Mouse (Mus musculus) forebrain, embryonic 12.5 days (tissue): ENCODE measurements at regions not wholly inside any gene's neighbourhood (a gene's known extent, or its start where the extent isn't known, plus 50 kb on each side); places are given as distances from the start of the nearest gene placed in this dataset.

Experiments used
- ATAC-seq: fragments of 200-750 bp; cut with Nextera tagmentation; 2 replicates; pipeline ENCODE4 v1.8.0; 2017; ENCODE audit warnings: moderate TSS enrichment; ENCODE audit not compliant: low FRiP score
- H3K27ac ChIP-seq: fragments of 300-500 bp; sonication (generic); 2 replicates; pipeline ENCODE4 v1.5.1; 2016; ENCODE audit warnings: mild to moderate bottlenecking
- H3K27me3 ChIP-seq: fragments of 300-500 bp; sonication (generic); 2 replicates; pipeline ENCODE4 v1.6.1; 2016; ENCODE audit warnings: mild to moderate bottlenecking
- H3K36me3 ChIP-seq: fragments of 300-500 bp; sonication (generic); replicated peaks from 2 replicates; pipeline ENCODE4 v1.6.1; 2016; ENCODE audit warnings: mild to moderate bottlenecking
- H3K4me1 ChIP-seq: fragments of 300-500 bp; sonication (generic); 2 replicates; pipeline ENCODE4 v1.6.1; 2016
- H3K4me2 ChIP-seq: fragments of 300-500 bp; sonication (generic); 2 replicates; pipeline ENCODE4 v1.6.1; 2016; ENCODE audit warnings: mild to moderate bottlenecking, moderate library complexity
- H3K4me3 ChIP-seq: fragments of 300-500 bp; sonication (generic); replicated peaks from 2 replicates; pipeline ENCODE4 v1.5.1; 2016; ENCODE audit warnings: mild to moderate bottlenecking
- H3K9ac ChIP-seq: fragments of 300-500 bp; sonication (generic); 2 replicates; pipeline ENCODE4 v1.6.1; 2016; ENCODE audit warnings: mild to moderate bottlenecking
- H3K9me3 ChIP-seq: fragments of 300-500 bp; sonication (generic); 2 replicates; pipeline ENCODE4 v1.6.1; 2016
- WGBS: fragments of 180-500 bp; shearing (Covaris S2); methylation state at CpG from one replicate; pipeline ENCODE4 v1.1.7; 2016; 5-methylcytosine and 5-hydroxymethylcytosine counted together

DNA sequence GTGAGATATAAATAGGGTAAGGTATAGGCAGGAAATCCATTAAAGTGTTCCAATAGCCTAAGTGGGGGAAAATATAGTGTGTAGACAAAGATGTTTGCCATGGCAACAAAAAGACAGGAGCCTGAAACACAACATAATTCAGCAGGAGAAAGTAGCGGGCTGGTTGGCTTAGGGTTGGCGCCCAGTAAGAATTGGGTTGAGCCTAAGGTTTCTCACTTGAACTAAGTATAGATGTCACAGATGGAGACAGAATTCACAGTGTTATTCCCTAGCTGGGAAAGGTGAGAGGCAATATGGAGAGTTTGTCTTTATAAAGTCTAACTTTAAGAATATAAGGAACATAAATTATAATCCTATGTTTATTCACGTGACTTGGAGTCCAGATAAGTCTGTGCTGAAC is 64.8 kb upstream of the Ogfrl1 start:
- Histone ChIP-seq H3K27me3 (no peaks in the 10 kb centered on the region), H3K4me2 (no peak overlapping the region), H3K9me3 (no peaks in the 10 kb centered on the region), H3K27ac (no peak overlapping the region), H3K4me3 (no peak overlapping the region), H3K36me3 (no peaks in the 10 kb centered on the region), H3K4me1 (no peaks in the 10 kb centered on the region), H3K9ac (no peak overlapping the region)
- 93% methylated on average over 3 of the region's 3 CpGs for WGBS
- no peak for ATAC-seq

DNA sequence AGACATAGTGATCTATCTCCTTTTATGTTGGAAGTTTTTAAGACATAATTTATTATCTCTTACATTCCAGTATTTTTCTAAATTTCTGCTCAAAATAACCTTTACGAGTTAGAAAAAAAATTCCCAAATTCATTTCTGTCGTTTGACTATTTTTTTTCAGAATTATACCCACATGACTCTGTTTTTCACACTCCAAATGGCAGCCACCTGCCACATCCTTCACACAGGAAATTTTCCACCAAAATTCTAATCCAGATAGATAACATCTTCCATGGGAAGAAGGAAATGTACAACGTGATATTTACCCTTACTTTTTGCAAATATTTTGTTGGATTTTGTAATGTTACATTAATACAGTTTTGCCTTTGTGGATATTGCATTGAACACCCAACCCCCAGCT is 66.5 kb upstream of the Ogfrl1 start:
- H3K4me2 ChIP-seq: no peak overlapping the region
- H3K4me1 ChIP-seq: no peaks in the 10 kb centered on the region
- no peak overlapping the region for H3K27ac ChIP-seq
- no peak for ATAC-seq
- H3K4me3 ChIP-seq: no peak overlapping the region
- H3K9me3 ChIP-seq: no peaks in the 10 kb centered on the region
- H3K36me3 ChIP-seq: no peaks in the 10 kb centered on the region
- 74% methylated on average over 3 of the region's 3 CpGs for WGBS
- H3K9ac ChIP-seq: no peak overlapping the region
- H3K27me3 ChIP-seq: no peaks in the 10 kb centered on the region

DNA sequence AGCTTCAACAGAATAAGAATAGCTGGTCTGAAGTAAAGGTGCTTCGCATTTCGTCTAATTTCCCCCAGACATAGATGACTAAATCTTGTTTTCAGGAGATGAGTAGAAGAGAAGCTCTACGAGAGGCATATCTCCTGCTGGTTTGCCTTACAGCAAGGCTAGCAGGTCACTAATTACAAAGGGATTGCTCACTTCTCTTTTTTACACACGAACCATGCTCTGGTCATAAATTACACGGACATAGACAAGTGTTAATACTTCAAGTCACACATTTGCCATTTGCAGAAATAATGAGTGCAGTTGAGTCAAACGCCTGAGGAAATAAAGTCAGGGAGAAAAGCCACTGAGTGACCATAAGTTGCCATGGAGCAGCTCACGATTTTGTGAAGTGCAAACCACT is 68.8 kb upstream of the Ogfrl1 start:
- Histone ChIP-seq H3K4me3 (no peak overlapping the region), H3K9me3 (no peaks in the 10 kb centered on the region), H3K27me3 (no peaks in the 10 kb centered on the region), H3K4me1 (no peaks in the 10 kb centered on the region), H3K9ac (no peak overlapping the region), H3K27ac (no peak overlapping the region), H3K36me3 (no peaks in the 10 kb centered on the region), H3K4me2 (no peak overlapping the region)
- WGBS: 80% methylated on average over 7 of the region's 7 CpGs
- ATAC-seq: no peak

DNA sequence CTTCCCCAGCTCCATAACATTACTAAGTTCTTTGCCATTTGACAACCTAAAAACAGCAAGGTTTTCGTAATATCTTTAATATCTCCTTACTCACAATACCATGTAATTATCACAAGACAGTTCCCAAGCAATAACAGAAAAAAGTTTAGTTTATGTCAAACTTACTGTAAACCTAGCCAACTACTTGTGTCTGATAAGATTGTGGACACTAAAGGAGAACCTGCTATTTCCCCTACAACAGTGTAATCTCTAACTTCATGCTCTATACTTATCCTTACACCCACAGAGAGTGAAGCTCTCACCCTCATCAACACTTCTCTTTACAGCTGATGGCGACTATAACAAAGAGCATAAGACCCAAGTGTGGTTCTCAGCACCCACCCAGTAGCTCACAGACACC is 69.8 kb upstream of the Ogfrl1 start:
- Histone ChIP-seq H3K9me3 (no peaks in the 10 kb centered on the region), H3K27ac (no peak overlapping the region), H3K4me3 (no peak overlapping the region), H3K9ac (no peak overlapping the region), H3K4me2 (no peak overlapping the region), H3K36me3 (no peaks in the 10 kb centered on the region), H3K4me1 (no peaks in the 10 kb centered on the region), H3K27me3 (no peaks in the 10 kb centered on the region)
- ATAC-seq: no peak
- 88% methylated on average over 2 of the region's 2 CpGs for WGBS

DNA sequence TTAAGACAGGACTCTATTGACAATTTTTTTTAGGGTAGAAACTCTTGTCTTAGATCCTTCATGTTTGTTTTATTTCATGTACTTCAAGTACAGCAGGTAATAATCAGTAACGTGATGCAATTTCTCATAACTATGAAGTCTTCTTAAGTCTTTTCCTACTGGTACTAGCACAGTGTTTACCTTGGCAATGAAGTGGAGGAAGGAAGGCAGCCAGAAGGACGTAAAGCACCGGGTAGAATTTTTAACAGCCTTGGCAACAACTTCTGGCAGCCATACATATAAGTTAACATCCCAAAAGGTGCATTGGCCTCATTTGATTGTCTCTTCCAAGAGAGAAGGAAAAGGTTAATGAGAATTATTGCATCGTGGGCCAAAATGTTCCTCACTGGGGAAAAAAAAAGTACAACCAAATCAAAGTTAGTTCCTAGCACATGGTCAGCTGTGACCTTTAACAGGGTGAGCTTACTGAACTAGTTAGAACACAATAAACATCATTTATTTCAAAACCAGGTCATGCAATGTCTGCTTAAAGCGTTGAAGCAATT is 83.3 kb upstream of the Ogfrl1 start:
- no peak overlapping the region for H3K27ac ChIP-seq
- H3K9me3 ChIP-seq: no peaks in the 10 kb centered on the region
- H3K4me2 ChIP-seq: no peak overlapping the region
- no peaks in the 10 kb centered on the region for H3K4me1 ChIP-seq
- no peak overlapping the region for H3K9ac ChIP-seq
- no peaks in the 10 kb centered on the region for H3K27me3 ChIP-seq
- no peak overlapping the region for H3K4me3 ChIP-seq
- WGBS: 86% methylated on average over 5 of the region's 5 CpGs
- ATAC-seq: no peak
- H3K36me3 ChIP-seq: no peaks in the 10 kb centered on the region

DNA sequence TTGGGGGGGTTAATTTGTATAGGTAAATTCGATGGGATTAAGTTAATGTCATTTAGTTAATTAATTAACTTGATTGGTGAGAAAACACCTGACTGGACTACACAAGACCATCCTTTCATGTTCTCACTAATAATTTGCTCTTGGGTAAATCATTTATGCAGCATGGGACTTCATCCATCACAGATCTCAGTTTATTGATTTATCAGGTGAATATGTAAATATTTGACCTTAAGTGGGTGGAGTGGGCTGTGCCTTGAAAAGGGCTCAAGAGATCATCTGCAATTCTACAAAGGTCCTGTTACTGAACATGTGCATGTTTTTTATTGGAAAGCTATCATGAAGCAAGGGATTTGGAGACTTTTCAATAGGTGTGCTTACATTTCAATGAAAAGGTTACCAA is 87.0 kb upstream of the Ogfrl1 start:
- WGBS: 54% methylated on average over 1 of the region's 1 CpGs
- Histone ChIP-seq H3K27ac (no peak overlapping the region), H3K4me2 (no peak overlapping the region), H3K27me3 (no peaks in the 10 kb centered on the region), H3K36me3 (no peaks in the 10 kb centered on the region), H3K4me1 (no peaks in the 10 kb centered on the region), H3K4me3 (no peak overlapping the region), H3K9me3 (no peaks in the 10 kb centered on the region), H3K9ac (no peak overlapping the region)
- no peak for ATAC-seq

DNA sequence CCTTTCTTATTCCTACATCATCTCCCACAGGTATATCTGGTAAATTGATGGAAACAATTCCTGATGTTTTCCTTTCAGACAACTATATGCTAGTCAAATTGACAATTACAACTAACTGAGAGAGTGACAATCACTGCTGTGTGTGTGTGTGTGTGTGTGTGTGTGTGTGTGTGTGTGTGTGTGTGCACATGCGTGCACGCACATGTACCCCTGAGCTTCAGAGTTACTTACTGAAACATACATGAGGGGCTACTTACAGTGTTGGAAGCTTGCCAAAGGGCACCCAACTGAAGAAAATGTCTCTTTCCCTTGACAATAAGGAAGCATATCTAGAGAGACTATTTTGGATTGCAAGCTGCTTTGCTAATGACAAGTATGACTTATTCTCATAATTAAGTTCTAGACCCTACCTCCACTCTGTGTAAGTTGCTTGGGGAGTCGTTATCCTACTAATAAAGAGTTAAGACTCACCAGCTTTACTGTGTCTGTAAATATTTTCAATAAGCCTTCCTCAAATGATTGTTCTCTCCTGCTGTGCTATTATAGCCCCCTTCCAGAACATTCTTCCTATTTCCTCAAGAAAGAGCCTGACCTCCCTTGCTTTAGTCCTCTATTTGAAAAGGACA is 87.7 kb upstream of the Ogfrl1 start:
- Histone ChIP-seq H3K4me2 (no peak overlapping the region), H3K4me1 (no peaks in the 10 kb centered on the region), H3K9ac (no peak overlapping the region), H3K27ac (no peak overlapping the region), H3K4me3 (no peak overlapping the region), H3K36me3 (no peaks in the 10 kb centered on the region), H3K27me3 (no peaks in the 10 kb centered on the region), H3K9me3 (no peaks in the 10 kb centered on the region)
- ATAC-seq: no peak
- WGBS: 78% methylated on average over 3 of the region's 3 CpGs

DNA sequence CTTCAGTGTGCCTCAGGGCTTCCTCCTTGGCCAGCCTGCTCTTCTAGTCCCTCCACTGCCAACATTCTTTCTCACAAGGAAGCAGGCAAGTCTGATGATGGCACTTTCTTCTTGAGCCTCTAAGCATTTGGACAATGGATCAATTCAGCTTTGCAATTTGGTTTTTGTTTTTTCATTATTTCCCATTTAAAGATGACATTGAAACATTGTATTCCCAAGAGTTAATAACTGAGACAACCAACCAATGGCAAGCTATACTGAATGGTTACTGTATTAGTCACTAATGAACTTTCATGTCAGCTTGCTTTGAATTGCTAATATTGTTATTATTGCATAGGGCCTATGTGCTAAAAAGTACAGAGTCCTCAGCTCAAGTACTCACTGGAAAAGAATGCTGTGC is 89.5 kb upstream of the Ogfrl1 start:
- H3K4me1 ChIP-seq: 0 out of 2 replicates have a peak, but pooled peaks cover 3% of the 10 kb centered on the region
- no peak overlapping the region for H3K9ac ChIP-seq
- no peak for ATAC-seq
- no peaks in the 10 kb centered on the region for H3K9me3 ChIP-seq
- H3K4me3 ChIP-seq: no peak overlapping the region
- no peaks in the 10 kb centered on the region for H3K27me3 ChIP-seq
- H3K27ac ChIP-seq: no peak overlapping the region
- no peak overlapping the region for H3K4me2 ChIP-seq
- H3K36me3 ChIP-seq: no peaks in the 10 kb centered on the region

DNA sequence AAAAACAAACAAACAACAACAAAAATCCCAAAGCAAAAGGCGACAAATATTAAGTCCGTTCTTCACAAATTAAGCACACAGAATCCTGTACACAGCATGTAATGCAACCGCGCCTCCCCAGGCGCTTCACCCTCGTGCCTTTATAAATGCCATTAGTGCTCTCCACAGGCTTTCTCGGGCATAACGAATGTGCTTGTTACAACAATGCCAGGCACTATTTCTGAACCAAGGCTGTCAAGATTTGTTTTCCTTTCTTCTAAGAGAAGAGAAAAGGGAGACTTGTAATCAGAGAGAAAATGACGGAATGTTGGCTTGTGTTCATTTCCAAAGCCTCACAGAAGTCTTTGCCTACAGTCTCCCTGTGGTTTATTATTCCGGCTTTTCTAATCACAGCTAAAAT is 93.1 kb upstream of the Ogfrl1 start:
- H3K27ac ChIP-seq: no peak overlapping the region
- H3K9me3 ChIP-seq: no peaks in the 10 kb centered on the region; the same call in 1 of the 2 replicates
- ATAC-seq: peak; percentile 60; the same call in 1 of the 2 replicates
- no peak overlapping the region for H3K9ac ChIP-seq
- 31% methylated on average over 10 of the region's 10 CpGs for WGBS
- 0 out of 2 replicates have a peak, but pooled peaks cover 3% of the 10 kb centered on the region for H3K4me1 ChIP-seq
- no peaks in the 10 kb centered on the region for H3K36me3 ChIP-seq
- no peak overlapping the region for H3K4me3 ChIP-seq
- H3K27me3 ChIP-seq: no peaks in the 10 kb centered on the region
- peak overlapping the region; percentile 9; the same call in 1 of the 2 replicates for H3K4me2 ChIP-seq

DNA sequence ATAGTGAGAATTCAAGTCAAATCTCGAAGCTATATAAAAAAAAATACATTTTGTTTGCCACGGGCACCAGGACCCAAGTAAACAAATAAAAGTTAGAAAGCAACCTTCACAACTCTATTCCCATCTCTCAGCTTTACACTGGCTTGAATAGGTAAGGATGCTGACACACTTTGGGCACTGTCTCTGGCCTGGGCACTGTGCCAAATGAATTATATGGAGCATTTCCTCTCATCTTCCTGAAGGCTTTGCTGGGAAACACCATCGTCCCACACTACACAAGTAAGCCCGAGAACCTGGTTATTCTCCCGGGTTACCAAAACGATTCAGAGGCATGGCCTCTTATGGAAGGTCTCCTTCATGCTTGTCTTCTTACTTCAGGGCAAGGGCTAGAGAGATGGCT is 93.5 kb upstream of the Ogfrl1 start:
- no peaks in the 10 kb centered on the region; the same call in 1 of the 2 replicates for H3K9me3 ChIP-seq
- no peak for ATAC-seq
- no peak overlapping the region for H3K9ac ChIP-seq
- H3K27me3 ChIP-seq: no peaks in the 10 kb centered on the region
- H3K36me3 ChIP-seq: no peaks in the 10 kb centered on the region
- WGBS: 56% methylated on average over 6 of the region's 6 CpGs
- H3K4me2 ChIP-seq: no peak overlapping the region
- no peak overlapping the region for H3K27ac ChIP-seq
- no peak overlapping the region for H3K4me3 ChIP-seq
- 0 out of 2 replicates have a peak, but pooled peaks cover 3% of the 10 kb centered on the region for H3K4me1 ChIP-seq

DNA sequence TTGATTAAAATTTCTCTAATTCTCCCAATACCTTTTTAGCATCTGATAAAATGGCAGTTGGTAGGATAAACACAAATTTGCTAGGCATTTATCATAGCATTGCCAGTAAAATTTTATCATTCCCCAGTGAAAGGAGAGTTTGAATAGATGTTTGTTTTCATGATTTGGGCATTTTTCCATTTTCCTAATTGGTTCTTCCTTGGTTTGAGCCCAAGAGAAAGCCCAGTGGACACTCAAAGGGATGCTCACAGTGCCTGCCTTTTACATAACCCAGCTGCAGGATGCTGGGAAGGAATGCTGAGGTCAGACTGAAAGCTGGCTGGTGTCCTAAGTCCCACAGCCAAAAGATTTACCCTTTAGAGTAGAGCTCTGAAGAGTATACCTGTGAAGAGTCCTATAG is 95.4 kb upstream of the Ogfrl1 start:
- H3K4me3 ChIP-seq: no peak overlapping the region
- no peaks in the 10 kb centered on the region for H3K36me3 ChIP-seq
- no peak overlapping the region for H3K9ac ChIP-seq
- no peak overlapping the region for H3K4me2 ChIP-seq
- no peak overlapping the region for H3K27ac ChIP-seq
- no peaks in the 10 kb centered on the region; the same call in 1 of the 2 replicates for H3K9me3 ChIP-seq
- 0 out of 2 replicates have a peak, but pooled peaks cover 3% of the 10 kb centered on the region for H3K4me1 ChIP-seq
- H3K27me3 ChIP-seq: no peaks in the 10 kb centered on the region
- no peak for ATAC-seq

DNA sequence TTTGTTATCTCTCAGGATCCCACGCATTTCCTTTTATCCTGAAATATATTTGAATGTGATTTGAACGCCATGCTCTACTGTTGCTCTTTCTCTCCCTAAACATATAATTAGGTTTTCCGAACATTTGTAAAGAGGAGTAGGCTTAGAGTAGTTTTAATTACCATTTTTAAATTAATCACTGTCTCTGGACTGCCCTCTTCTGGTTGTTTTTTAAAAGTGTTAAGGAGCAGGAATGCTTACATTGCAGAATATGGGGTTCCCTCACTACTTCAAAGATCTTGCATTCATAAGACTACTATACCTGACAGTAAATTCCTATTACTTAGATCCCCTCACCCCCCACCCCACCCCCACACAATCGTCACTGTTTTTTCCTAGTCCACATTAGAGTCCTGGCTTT is 97.8 kb upstream of the Ogfrl1 start:
- Histone ChIP-seq H3K4me1 (0 out of 2 replicates have a peak, but pooled peaks cover 3% of the 10 kb centered on the region), H3K27ac (no peak overlapping the region), H3K4me3 (no peak overlapping the region), H3K27me3 (no peaks in the 10 kb centered on the region), H3K9me3 (no peaks in the 10 kb centered on the region; the same call in 1 of the 2 replicates), H3K36me3 (no peaks in the 10 kb centered on the region), H3K9ac (no peak overlapping the region), H3K4me2 (no peak overlapping the region)
- peak; percentile 33; the same call in 1 of the 2 replicates for ATAC-seq
- 51% methylated on average over 4 of the region's 4 CpGs for WGBS

DNA sequence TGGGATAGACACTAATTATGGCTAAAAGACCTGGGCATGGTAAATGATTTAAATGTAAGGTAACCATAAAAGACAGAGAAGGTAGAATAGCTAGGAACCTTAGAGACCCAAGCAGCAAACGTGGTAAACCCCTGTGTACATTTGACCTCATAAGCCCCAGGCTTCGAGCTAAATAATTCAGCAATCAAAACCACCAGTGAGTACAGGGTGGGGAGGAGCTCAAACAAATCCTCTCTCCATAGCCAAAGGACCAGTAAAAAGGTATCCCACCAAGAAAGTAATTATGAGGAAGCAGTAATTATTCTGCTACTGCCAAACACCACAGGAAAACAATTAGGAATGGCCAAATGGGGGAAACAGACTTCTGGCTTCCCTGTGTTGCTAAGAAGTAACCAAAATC is 122.5 kb upstream of the Ogfrl1 start:
- 25% methylated on average over 2 of the region's 2 CpGs for WGBS
- H3K27me3 ChIP-seq: no peaks in the 10 kb centered on the region
- H3K4me3 ChIP-seq: no peak overlapping the region
- H3K9me3 ChIP-seq: no peaks in the 10 kb centered on the region
- no peaks in the 10 kb centered on the region for H3K36me3 ChIP-seq
- peaks cover 3% of the 10 kb centered on the region; the same call in 1 of the 2 replicates for H3K4me1 ChIP-seq
- no peak overlapping the region for H3K27ac ChIP-seq
- no peak for ATAC-seq
- no peak overlapping the region for H3K9ac ChIP-seq
- H3K4me2 ChIP-seq: no peak overlapping the region
